Mouse (Mus musculus): ENCODE data around the gene Tkfc. TPM values are rescaled to one million over a fixed set of nuclear protein-coding genes. Genes with fewer than 3 reads are reported as not detected.

Tkfc gene
- polyA plus RNA-seq, 1 experiment from 2014 or later = 16.2 TPM

GRCm38 (mm10) chr19:10604534-10604933 lies 920 bp downstream of the Tkfc start:
- no peaks in the 10 kb centered on the region for H3K27me3 ChIP-seq
- peaks cover 45% of the 10 kb centered on the region for H3K4me1 ChIP-seq
- WGBS = 31% methylated on average over 3 of the region's 3 CpGs
- no peak for ATAC-seq (ENCODE audit: borderline replicate concordance, extremely low read depth, low FRiP score, low TSS enrichment)
- peak overlapping the region; percentile 98 for H3K4me3 ChIP-seq
- peak overlapping the region; percentile 78 for H3K4me2 ChIP-seq
- peaks cover 18% of the 10 kb centered on the region for H3K36me3 ChIP-seq
- H3K9me3 ChIP-seq = no peaks in the 10 kb centered on the region
- H3K27ac ChIP-seq = peak overlapping the region; percentile 94
- H3K9ac ChIP-seq = peak overlapping the region; percentile 95

- H3K4me2 ChIP-seq = no peak overlapping the region; the same call in 1 of the 2 replicates
These were observed 1.6 kb downstream of the Tkfc start for GRCm38 (mm10) chr19:10603660-10604523.

GRCm38 (mm10) chr19:10602787-10603186 lies 2.7 kb downstream of the Tkfc start:
- peak; percentile 61; the same call in 1 of the 2 replicates for ATAC-seq (ENCODE audit: borderline replicate concordance, extremely low read depth, low FRiP score, low TSS enrichment)
- under 1% methylated on average over 9 of the region's 9 CpGs for WGBS

More at GRCm38 (mm10) chr19:10603660-10604523, 1.6 kb downstream of the Tkfc start:
- Histone ChIP-seq H3K4me1 (peaks cover 45% of the 10 kb centered on the region), H3K27me3 (no peaks in the 10 kb centered on the region), H3K36me3 (peaks cover 13% of the 10 kb centered on the region), H3K9me3 (no peaks in the 10 kb centered on the region), H3K4me3 (no peak overlapping the region), H3K27ac (peak overlapping the region; percentile 94), H3K9ac (peak overlapping the region; percentile 95; the same call in 1 of the 2 replicates)
- WGBS = 82% methylated on average over 18 of the region's 18 CpGs
- ATAC-seq (ENCODE audit: borderline replicate concordance, extremely low read depth, low FRiP score, low TSS enrichment) = no peak

GRCm38 (mm10) chr19:10602247-10602769 lies 3.1 kb downstream of the Tkfc start:
- no peaks in the 10 kb centered on the region for H3K9me3 ChIP-seq
- peak overlapping the region; percentile 60 for H3K4me2 ChIP-seq
- H3K9ac ChIP-seq = peak overlapping the region; percentile 52
- WGBS = 6% methylated on average over 6 of the region's 6 CpGs
- H3K4me3 ChIP-seq = peak overlapping the region; percentile 33
- no peak for ATAC-seq (ENCODE audit: borderline replicate concordance, extremely low read depth, low FRiP score, low TSS enrichment)
- peaks cover 35% of the 10 kb centered on the region for H3K4me1 ChIP-seq
- H3K27ac ChIP-seq = peak overlapping the region; percentile 89
- no peaks in the 10 kb centered on the region for H3K27me3 ChIP-seq
- H3K36me3 ChIP-seq = no peaks in the 10 kb centered on the region

More at GRCm38 (mm10) chr19:10602787-10603186, 2.7 kb downstream of the Tkfc start:
- Histone ChIP-seq H3K4me2 (peak overlapping the region; percentile 60), H3K27ac (peak overlapping the region; percentile 89), H3K9me3 (no peaks in the 10 kb centered on the region), H3K4me1 (peaks cover 39% of the 10 kb centered on the region), H3K36me3 (peaks cover 2% of the 10 kb centered on the region; the same call in 1 of the 2 replicates), H3K9ac (peak overlapping the region; percentile 52), H3K4me3 (peak overlapping the region; percentile 33), H3K27me3 (no peaks in the 10 kb centered on the region)

GRCm38 (mm10) chr19:10599648-10600047 lies 5.8 kb downstream of the Tkfc start:
- peaks cover 23% of the 10 kb centered on the region for H3K4me1 ChIP-seq
- H3K4me3 ChIP-seq = no peak overlapping the region
- WGBS = 85% methylated on average over 2 of the region's 2 CpGs
- 0 out of 2 replicates have a peak, but pooled peaks cover 10% of the 10 kb centered on the region for H3K36me3 ChIP-seq
- H3K27me3 ChIP-seq = no peaks in the 10 kb centered on the region
- no peak for ATAC-seq (ENCODE audit: borderline replicate concordance, extremely low read depth, low FRiP score, low TSS enrichment)
- H3K4me2 ChIP-seq = no peak overlapping the region
- no peaks in the 10 kb centered on the region for H3K9me3 ChIP-seq
- H3K27ac ChIP-seq = no peak overlapping the region
- no peak overlapping the region for H3K9ac ChIP-seq

GRCm38 (mm10) chr19:10598188-10598587 lies 7.3 kb downstream of the Tkfc start:
- Histone ChIP-seq H3K36me3 (0 out of 2 replicates have a peak, but pooled peaks cover 11% of the 10 kb centered on the region), H3K4me1 (peaks cover 9% of the 10 kb centered on the region), H3K4me2 (no peak overlapping the region), H3K27ac (no peak overlapping the region), H3K9ac (no peak overlapping the region), H3K4me3 (no peak overlapping the region), H3K9me3 (no peaks in the 10 kb centered on the region), H3K27me3 (no peaks in the 10 kb centered on the region)
- no peak for ATAC-seq (ENCODE audit: borderline replicate concordance, extremely low read depth, low FRiP score, low TSS enrichment)
- 28% methylated on average over 3 of the region's 3 CpGs for WGBS

GRCm38 (mm10) chr19:10591659-10592377 lies 13.6 kb downstream of the Tkfc start:
- no peak for ATAC-seq (ENCODE audit: borderline replicate concordance, extremely low read depth, low FRiP score, low TSS enrichment)
- 88% methylated on average over 6 of the region's 6 CpGs for WGBS
- H3K9me3 ChIP-seq = no peaks in the 10 kb centered on the region
- H3K27me3 ChIP-seq = no peaks in the 10 kb centered on the region
- H3K27ac ChIP-seq = no peak overlapping the region
- no peak overlapping the region for H3K4me2 ChIP-seq
- H3K9ac ChIP-seq = no peak overlapping the region
- H3K4me3 ChIP-seq = no peak overlapping the region
- peaks cover 25% of the 10 kb centered on the region; the same call in 1 of the 2 replicates for H3K36me3 ChIP-seq
- no peaks in the 10 kb centered on the region for H3K4me1 ChIP-seq

GRCm38 (mm10) chr19:10590301-10590700 lies 15.2 kb downstream of the Tkfc start:
- 60% methylated on average over 3 of the region's 3 CpGs for WGBS
- Histone ChIP-seq H3K4me3 (no peak overlapping the region), H3K4me1 (no peaks in the 10 kb centered on the region), H3K4me2 (no peak overlapping the region), H3K9ac (no peak overlapping the region), H3K9me3 (no peaks in the 10 kb centered on the region), H3K36me3 (peaks cover 15% of the 10 kb centered on the region; the same call in 1 of the 2 replicates), H3K27me3 (no peaks in the 10 kb centered on the region), H3K27ac (no peak overlapping the region)
- no peak for ATAC-seq (ENCODE audit: borderline replicate concordance, extremely low read depth, low FRiP score, low TSS enrichment)

- Histone ChIP-seq H3K9me3 (no peaks in the 10 kb centered on the region), H3K4me2 (no peak overlapping the region), H3K4me1 (no peaks in the 10 kb centered on the region), H3K27ac (no peak overlapping the region), H3K27me3 (no peaks in the 10 kb centered on the region), H3K4me3 (no peak overlapping the region), H3K36me3 (peaks cover 15% of the 10 kb centered on the region; the same call in 1 of the 2 replicates), H3K9ac (no peak overlapping the region)
- WGBS = 64% methylated on average over 5 of the region's 5 CpGs
- no peak for ATAC-seq (ENCODE audit: borderline replicate concordance, extremely low read depth, low FRiP score, low TSS enrichment)
These were observed 16.2 kb downstream of the Tkfc start for GRCm38 (mm10) chr19:10589127-10589857.

GRCm38 (mm10) chr19:10587231-10587630 lies 18.2 kb downstream of the Tkfc start:
- WGBS = 85% methylated on average over 8 of the region's 8 CpGs
- no peaks in the 10 kb centered on the region for H3K9me3 ChIP-seq
- H3K36me3 ChIP-seq = peaks cover 8% of the 10 kb centered on the region; the same call in 1 of the 2 replicates
- no peaks in the 10 kb centered on the region for H3K4me1 ChIP-seq
- H3K4me3 ChIP-seq = no peak overlapping the region
- ATAC-seq (ENCODE audit: borderline replicate concordance, extremely low read depth, low FRiP score, low TSS enrichment) = no peak
- H3K27ac ChIP-seq = no peak overlapping the region
- no peak overlapping the region for H3K4me2 ChIP-seq
- no peak overlapping the region for H3K9ac ChIP-seq
- no peaks in the 10 kb centered on the region for H3K27me3 ChIP-seq

GRCm38 (mm10) chr19:10585112-10585511 lies 20.3 kb downstream of the Tkfc start:
- WGBS = 80% methylated on average over 8 of the region's 8 CpGs
- Histone ChIP-seq H3K36me3 (peaks cover 5% of the 10 kb centered on the region; the same call in 1 of the 2 replicates), H3K4me1 (no peaks in the 10 kb centered on the region), H3K27ac (no peak overlapping the region), H3K4me3 (no peak overlapping the region), H3K4me2 (no peak overlapping the region), H3K9me3 (no peaks in the 10 kb centered on the region), H3K9ac (no peak overlapping the region), H3K27me3 (no peaks in the 10 kb centered on the region)
- no peak; the same call in 1 of the 2 replicates for ATAC-seq (ENCODE audit: borderline replicate concordance, extremely low read depth, low FRiP score, low TSS enrichment)

Data from lung, embryonic 15.5 days (tissue).